Mouse (Mus musculus) limb, embryonic 15.5 days (tissue): ENCODE measurements around the gene Rnf19b. TPM values are rescaled to one million over a fixed set of nuclear protein-coding genes. Genes with fewer than 3 reads are reported as not detected.

Experiments used
- ATAC-seq: fragments of 200-750 bp; cut with Nextera tagmentation; 2 replicates; pipeline ENCODE4 v1.8.0; 2017; ENCODE audit warnings: low read depth, moderate TSS enrichment; ENCODE audit not compliant: insufficient number of reproducible peaks, low FRiP score, low TSS enrichment
- H3K27ac ChIP-seq: fragments of 300-500 bp; sonication (generic); 2 replicates; pipeline ENCODE4 v1.5.1; 2015; ENCODE audit warnings: moderate library complexity, mild to moderate bottlenecking, inconsistent platforms
- H3K27me3 ChIP-seq: fragments of 300-500 bp; sonication (generic); 2 replicates; pipeline ENCODE4 v1.6.1; 2015; ENCODE audit warnings: inconsistent platforms
- H3K36me3 ChIP-seq: fragments of 300-500 bp; sonication (generic); 2 replicates; pipeline ENCODE4 v1.6.1; 2015; ENCODE audit warnings: inconsistent platforms
- H3K4me1 ChIP-seq: fragments of 300-500 bp; sonication (generic); 2 replicates; pipeline ENCODE4 v1.6.1; 2015; ENCODE audit warnings: inconsistent platforms
- H3K4me2 ChIP-seq: fragments of 300-500 bp; sonication (generic); 2 replicates; pipeline ENCODE4 v1.6.1; 2015; ENCODE audit warnings: mild to moderate bottlenecking, inconsistent platforms
- H3K4me3 ChIP-seq: fragments of 300-500 bp; sonication (generic); 2 replicates; pipeline ENCODE4 v1.5.1; 2015; ENCODE audit warnings: mild to moderate bottlenecking, inconsistent platforms
- H3K9ac ChIP-seq: fragments of 300-500 bp; sonication (generic); 2 replicates; pipeline ENCODE4 v1.6.1; 2015; ENCODE audit warnings: inconsistent platforms
- H3K9me3 ChIP-seq: fragments of 300-500 bp; sonication (generic); 2 replicates; pipeline ENCODE4 v1.6.1; 2016; ENCODE audit warnings: inconsistent platforms
- WGBS: fragments of 180-500 bp; shearing (Covaris S2); methylation state at CpG from one replicate; pipeline ENCODE4 v1.1.7; 2015; 5-methylcytosine and 5-hydroxymethylcytosine counted together
- polyA plus RNA-seq: library from polyadenylated mRNA; unstranded; fragments of >200 nt; fragmentation: Nextera tagmentation; extraction: Ambion mirVana; gene quantifications from 2 replicates; pipeline ENCODE4 v1.2.1, GENCODE M21; 2015

Rnf19b gene
- polyA plus RNA-seq, 1 experiment from 2014 or later = 11.5 TPM

- H3K27me3 ChIP-seq = no peaks in the 10 kb centered on the region
- H3K4me1 ChIP-seq = peaks cover 9% of the 10 kb centered on the region
- no peaks in the 10 kb centered on the region for H3K9me3 ChIP-seq
- H3K36me3 ChIP-seq = no peaks in the 10 kb centered on the region
- ATAC-seq = no peak
- peak overlapping the region; percentile 96 for H3K4me2 ChIP-seq
- H3K9ac ChIP-seq = peak overlapping the region; percentile 91
- WGBS = 2% methylated on average over 13 of the region's 13 CpGs
- peak overlapping the region; percentile 83 for H3K4me3 ChIP-seq
- peak overlapping the region; percentile 91 for H3K27ac ChIP-seq
These were observed 1.1 kb downstream of the Rnf19b start for GRCm38 (mm10) chr4:129059125-129059551.

GRCm38 (mm10) chr4:129059922-129060321, 1.9 kb downstream of the Rnf19b start:
- Histone ChIP-seq H3K27me3 (no peaks in the 10 kb centered on the region), H3K9ac (no peak overlapping the region), H3K4me3 (peak overlapping the region; percentile 83), H3K36me3 (no peaks in the 10 kb centered on the region), H3K9me3 (no peaks in the 10 kb centered on the region), H3K4me1 (peaks cover 9% of the 10 kb centered on the region), H3K4me2 (peak overlapping the region; percentile 96), H3K27ac (no peak overlapping the region)
- ATAC-seq = no peak
- WGBS = 28% methylated on average over 4 of the region's 4 CpGs

- H3K9me3 ChIP-seq = no peaks in the 10 kb centered on the region
- ATAC-seq = no peak
These were observed 3.4 kb downstream of the Rnf19b start for GRCm38 (mm10) chr4:129061486-129061885.

GRCm38 (mm10) chr4:129062281-129063075, 4.4 kb downstream of the Rnf19b start:
- H3K9me3 ChIP-seq = no peaks in the 10 kb centered on the region
- H3K27me3 ChIP-seq = no peaks in the 10 kb centered on the region
- no peak overlapping the region for H3K4me2 ChIP-seq
- H3K4me1 ChIP-seq = peaks cover 9% of the 10 kb centered on the region
- H3K9ac ChIP-seq = no peak overlapping the region
- no peak for ATAC-seq
- H3K27ac ChIP-seq = no peak overlapping the region
- H3K36me3 ChIP-seq = no peaks in the 10 kb centered on the region
- no peak overlapping the region for H3K4me3 ChIP-seq
- WGBS = 85% methylated on average over 3 of the region's 3 CpGs

More at GRCm38 (mm10) chr4:129061486-129061885, 3.4 kb downstream of the Rnf19b start:
- Histone ChIP-seq H3K9ac (no peak overlapping the region), H3K27ac (no peak overlapping the region), H3K4me3 (no peak overlapping the region), H3K4me1 (peaks cover 9% of the 10 kb centered on the region), H3K36me3 (no peaks in the 10 kb centered on the region), H3K27me3 (no peaks in the 10 kb centered on the region), H3K4me2 (no peak overlapping the region)
- 98% methylated on average over 1 of the region's 1 CpGs for WGBS

GRCm38 (mm10) chr4:129065688-129066236, 7.7 kb downstream of the Rnf19b start:
- Histone ChIP-seq H3K4me1 (no peaks in the 10 kb centered on the region), H3K36me3 (no peaks in the 10 kb centered on the region), H3K4me3 (no peak overlapping the region), H3K9me3 (no peaks in the 10 kb centered on the region), H3K4me2 (no peak overlapping the region), H3K27ac (no peak overlapping the region), H3K27me3 (no peaks in the 10 kb centered on the region), H3K9ac (no peak overlapping the region)
- no peak for ATAC-seq

GRCm38 (mm10) chr4:129067638-129068415, 9.8 kb downstream of the Rnf19b start:
- Histone ChIP-seq H3K36me3 (no peaks in the 10 kb centered on the region), H3K4me3 (no peak overlapping the region), H3K9ac (no peak overlapping the region), H3K4me2 (no peak overlapping the region), H3K4me1 (peaks cover 3% of the 10 kb centered on the region; the same call in 1 of the 2 replicates), H3K9me3 (no peaks in the 10 kb centered on the region), H3K27ac (no peak overlapping the region; the same call in 1 of the 2 replicates), H3K27me3 (no peaks in the 10 kb centered on the region)
- no peak for ATAC-seq
- WGBS = 73% methylated on average over 5 of the region's 5 CpGs

GRCm38 (mm10) chr4:129068848-129069247, 10.8 kb downstream of the Rnf19b start:
- peaks cover 3% of the 10 kb centered on the region; the same call in 1 of the 2 replicates for H3K4me1 ChIP-seq
- no peaks in the 10 kb centered on the region for H3K27me3 ChIP-seq
- no peak overlapping the region for H3K9ac ChIP-seq
- H3K36me3 ChIP-seq = no peaks in the 10 kb centered on the region; the same call in 1 of the 2 replicates
- H3K4me3 ChIP-seq = no peak overlapping the region
- no peak overlapping the region for H3K27ac ChIP-seq
- no peak overlapping the region for H3K4me2 ChIP-seq
- no peak for ATAC-seq
- no peaks in the 10 kb centered on the region for H3K9me3 ChIP-seq
- WGBS = 93% methylated on average over 4 of the region's 4 CpGs

- Histone ChIP-seq H3K4me1 (peaks cover 7% of the 10 kb centered on the region; the same call in 1 of the 2 replicates), H3K9me3 (no peaks in the 10 kb centered on the region), H3K36me3 (peaks cover 68% of the 10 kb centered on the region), H3K4me2 (no peak overlapping the region), H3K27me3 (no peaks in the 10 kb centered on the region), H3K9ac (no peak overlapping the region), H3K4me3 (no peak overlapping the region), H3K27ac (no peak overlapping the region)
- no peak for ATAC-seq
- WGBS = 97% methylated on average over 9 of the region's 9 CpGs
These were observed 21.1 kb downstream of the Rnf19b start for GRCm38 (mm10) chr4:129079126-129079525.

- 81% methylated on average over 7 of the region's 7 CpGs for WGBS
- H3K9me3 ChIP-seq = no peaks in the 10 kb centered on the region
- H3K36me3 ChIP-seq = peaks cover 70% of the 10 kb centered on the region
- H3K4me3 ChIP-seq = no peak overlapping the region
- H3K27ac ChIP-seq = no peak overlapping the region
- no peak for ATAC-seq
- peaks cover 7% of the 10 kb centered on the region; the same call in 1 of the 2 replicates for H3K4me1 ChIP-seq
- H3K4me2 ChIP-seq = no peak overlapping the region
- no peaks in the 10 kb centered on the region for H3K27me3 ChIP-seq
- H3K9ac ChIP-seq = no peak overlapping the region
These were observed 23.0 kb downstream of the Rnf19b start for GRCm38 (mm10) chr4:129081041-129081440.

GRCm38 (mm10) chr4:129081512-129081911, 23.4 kb downstream of the Rnf19b start:
- Histone ChIP-seq H3K9ac (no peak overlapping the region), H3K4me1 (peaks cover 7% of the 10 kb centered on the region; the same call in 1 of the 2 replicates), H3K36me3 (peaks cover 65% of the 10 kb centered on the region), H3K27ac (no peak overlapping the region), H3K27me3 (no peaks in the 10 kb centered on the region), H3K4me3 (no peak overlapping the region), H3K4me2 (no peak overlapping the region), H3K9me3 (no peaks in the 10 kb centered on the region)
- ATAC-seq = no peak
- WGBS = 73% methylated on average over 6 of the region's 6 CpGs

- Histone ChIP-seq H3K9me3 (no peaks in the 10 kb centered on the region), H3K36me3 (peaks cover 61% of the 10 kb centered on the region), H3K9ac (no peak overlapping the region), H3K27ac (no peak overlapping the region), H3K4me2 (no peak overlapping the region), H3K4me3 (no peak overlapping the region), H3K27me3 (no peaks in the 10 kb centered on the region), H3K4me1 (peaks cover 7% of the 10 kb centered on the region; the same call in 1 of the 2 replicates)
- no peak for ATAC-seq
- WGBS = 72% methylated on average over 3 of the region's 3 CpGs
These were observed 23.9 kb downstream of the Rnf19b start for GRCm38 (mm10) chr4:129081939-129082338.
